Mouse (Mus musculus) heart, postnatal 0 days (tissue): Measurements from ENCODE around the gene Ndufv3. TPM values are rescaled to one million over a fixed set of nuclear protein-coding genes. Genes with fewer than 3 reads are reported as not detected.
A peak's percentile ranks its signal among the peaks of the same experiment; 100 is the strongest.

Experiments used
- ATAC-seq: fragments of 200-750 bp; cut with Nextera tagmentation; 2 replicates; pipeline ENCODE4 v1.8.0; 2017; ENCODE audit warnings: low read depth, moderate number of reproducible peaks, moderate library complexity; ENCODE audit not compliant: insufficient read depth
- DNase-seq: peaks from one replicate; pipeline ENCODE4 v3.0.0-alpha.2; 2016; ENCODE audit warnings: low spot score
- H3K27ac ChIP-seq: fragments of 300-500 bp; sonication (generic); 2 replicates; pipeline ENCODE4 v1.5.1; 2014; ENCODE audit warnings: low read depth, mild to moderate bottlenecking
- H3K27me3 ChIP-seq: fragments of 300-500 bp; sonication (generic); 2 replicates; pipeline ENCODE4 v1.6.1; 2014; ENCODE audit warnings: low read length, mixed read lengths; ENCODE audit not compliant: control insufficient read depth, insufficient read depth
- H3K36me3 ChIP-seq: fragments of 300-500 bp; sonication (generic); replicated peaks from 2 replicates; pipeline ENCODE4 v1.6.1; 2014; ENCODE audit warnings: low read length, mixed read lengths; ENCODE audit not compliant: control insufficient read depth, insufficient read depth
- H3K4me1 ChIP-seq: fragments of 300-500 bp; sonication (generic); 2 replicates; pipeline ENCODE4 v1.6.1; 2014; ENCODE audit warnings: antibody characterized with exemption; ENCODE audit not compliant: control insufficient read depth, insufficient read depth
- H3K4me2 ChIP-seq: fragments of 300-500 bp; sonication (generic); 2 replicates; pipeline ENCODE4 v1.6.1; 2014; ENCODE audit warnings: low read depth, mild to moderate bottlenecking, low read length, moderate library complexity
- H3K4me3 ChIP-seq: fragments of 300-500 bp; sonication (generic); 2 replicates; pipeline ENCODE4 v1.5.1; 2014; ENCODE audit warnings: low read depth, low read length
- H3K9ac ChIP-seq: fragments of 300-500 bp; sonication (generic); replicated peaks from 2 replicates; pipeline ENCODE4 v1.6.1; 2014; ENCODE audit warnings: low read depth, low read length, mixed read lengths
- H3K9me3 ChIP-seq: fragments of 300-500 bp; sonication (generic); replicated peaks from 2 replicates; pipeline ENCODE4 v1.6.1; 2016; ENCODE audit warnings: low read length; ENCODE audit not compliant: control insufficient read depth
- CTCF ChIP-seq: IDR thresholded peaks from 2 replicates; pipeline ENCODE4 v1.5.1; 2016; ENCODE audit warnings: antibody characterized with exemption, control low read depth, low read depth
- EP300 ChIP-seq: IDR thresholded peaks from 2 replicates; pipeline ENCODE4 v1.6.1; 2016; ENCODE audit warnings: antibody characterized with exemption, low read depth
- WGBS: fragments of 180-500 bp; shearing (Covaris S2); extraction: QIAGEN DNeasy Blood & Tissue Kit; methylation state at CpG from one replicate; pipeline ENCODE4 v1.1.7; 2014; 5-methylcytosine and 5-hydroxymethylcytosine counted together
- polyA plus RNA-seq: library from polyadenylated mRNA; unstranded; fragments of >200 nt; fragmentation: Nextera tagmentation; extraction: Ambion mirVana; gene quantifications from 2 replicates; pipeline ENCODE4 v1.2.1, GENCODE M21; 2015
- total RNA-seq: library from RNA; depleted of rRNA; stranded (reverse); fragments of >200 nt; gene quantifications from 2 replicates; pipeline ENCODE4 v1.2.3, GENCODE M21; 2014; ENCODE audit warnings: low replicate concordance

Gene Ndufv3
- total and polyA plus RNA-seq, 2 experiments from 2014 or later: 689 to 1,214 TPM

- no peak overlapping the region for H3K27ac ChIP-seq
- H3K4me2 ChIP-seq: no peak overlapping the region
- no peaks in the 10 kb centered on the region for H3K27me3 ChIP-seq
- TF ChIP-seq EP300 (no peak), CTCF (no peak)
- WGBS: 81% methylated on average over 10 of the region's 10 CpGs
- H3K9me3 ChIP-seq: no peaks in the 10 kb centered on the region
- no peak overlapping the region for H3K9ac ChIP-seq
- ATAC-seq: no peak
- DNase-seq: no peak
- no peaks in the 10 kb centered on the region for H3K36me3 ChIP-seq
- H3K4me1 ChIP-seq: no peaks in the 10 kb centered on the region
- no peak overlapping the region for H3K4me3 ChIP-seq
Observed at GRCm38 (mm10) chr17:31486616-31487198, 33.2 kb upstream of the Ndufv3 start.

GRCm38 (mm10) chr17:31487433-31488060 lies 32.4 kb upstream of the Ndufv3 start:
- 43% methylated on average over 6 of the region's 6 CpGs for WGBS
- Histone ChIP-seq H3K36me3 (no peaks in the 10 kb centered on the region), H3K4me1 (no peaks in the 10 kb centered on the region), H3K27me3 (no peaks in the 10 kb centered on the region), H3K9me3 (no peaks in the 10 kb centered on the region), H3K9ac (no peak overlapping the region), H3K27ac (no peak overlapping the region), H3K4me3 (no peak overlapping the region), H3K4me2 (no peak overlapping the region)
- DNase-seq (no peak), ATAC-seq (no peak)
- TF ChIP-seq CTCF: no peak
- TF ChIP-seq EP300: no peak

GRCm38 (mm10) chr17:31491355-31491754 lies 28.6 kb upstream of the Ndufv3 start:
- TF ChIP-seq EP300 (no peak), CTCF (no peak)
- Histone ChIP-seq H3K36me3 (peaks cover 13% of the 10 kb centered on the region), H3K27me3 (no peaks in the 10 kb centered on the region), H3K27ac (no peak overlapping the region), H3K4me1 (no peaks in the 10 kb centered on the region), H3K4me2 (no peak overlapping the region), H3K4me3 (no peak overlapping the region), H3K9ac (no peak overlapping the region), H3K9me3 (no peaks in the 10 kb centered on the region)
- DNase-seq (no peak), ATAC-seq (no peak)

- peak; percentile 99 for TF ChIP-seq CTCF
- no peak for TF ChIP-seq EP300
- H3K4me3 ChIP-seq: no peak overlapping the region
- H3K36me3 ChIP-seq: peaks cover 22% of the 10 kb centered on the region
- H3K4me1 ChIP-seq: no peaks in the 10 kb centered on the region
- H3K9me3 ChIP-seq: no peaks in the 10 kb centered on the region
- H3K9ac ChIP-seq: no peak overlapping the region
- H3K27ac ChIP-seq: no peak overlapping the region
- 0% methylated on average over 2 of the region's 2 CpGs for whole genome bisulfite sequencing
- H3K4me2 ChIP-seq: no peak overlapping the region
- DNase-seq: peak; percentile 80
- no peaks in the 10 kb centered on the region for H3K27me3 ChIP-seq
- ATAC-seq: peak; percentile 39; the same call in 1 of the 2 replicates
Observed at GRCm38 (mm10) chr17:31492416-31492815, 27.5 kb upstream of the Ndufv3 start.

- 80% methylated on average over 1 of the region's 1 CpGs for WGBS
- no peak overlapping the region for H3K4me3 ChIP-seq
- H3K4me1 ChIP-seq: no peaks in the 10 kb centered on the region
- no peak overlapping the region for H3K4me2 ChIP-seq
- TF ChIP-seq EP300: no peak
- no peak for TF ChIP-seq CTCF
- no peak overlapping the region for H3K27ac ChIP-seq
- H3K36me3 ChIP-seq: peaks cover 48% of the 10 kb centered on the region
- no peaks in the 10 kb centered on the region for H3K27me3 ChIP-seq
- no peaks in the 10 kb centered on the region for H3K9me3 ChIP-seq
- DNase-seq: no peak
- no peak for ATAC-seq
- no peak overlapping the region for H3K9ac ChIP-seq
Observed at GRCm38 (mm10) chr17:31494989-31495388, 24.9 kb upstream of the Ndufv3 start.

- TF ChIP-seq EP300 (no peak), CTCF (no peak)
- DNase-seq (no peak), ATAC-seq (no peak)
- WGBS: 81% methylated on average over 6 of the region's 6 CpGs
- Histone ChIP-seq H3K4me3 (no peak overlapping the region), H3K27me3 (no peaks in the 10 kb centered on the region), H3K9ac (no peak overlapping the region), H3K4me1 (no peaks in the 10 kb centered on the region), H3K36me3 (peaks cover 65% of the 10 kb centered on the region), H3K27ac (no peak overlapping the region), H3K4me2 (no peak overlapping the region), H3K9me3 (no peaks in the 10 kb centered on the region)
Observed at GRCm38 (mm10) chr17:31497726-31498125, 22.2 kb upstream of the Ndufv3 start.
